Mouse (Mus musculus) lung, postnatal 14 days (tissue): ENCODE measurements around the gene Btg3.

ENCODE experiments used
- DNase-seq: peaks from one replicate; pipeline ENCODE4 v3.0.0; 2021

Gene Btg3

GRCm38 (mm10) chr16:78301183-78301830, 75.7 kb downstream of the Btg3 start, which contains the start of gene Cxadr:
TSS of gene Cxadr (plus strand) at chr16:78301489.
- DNase-seq = peak; percentile 74

DNA sequence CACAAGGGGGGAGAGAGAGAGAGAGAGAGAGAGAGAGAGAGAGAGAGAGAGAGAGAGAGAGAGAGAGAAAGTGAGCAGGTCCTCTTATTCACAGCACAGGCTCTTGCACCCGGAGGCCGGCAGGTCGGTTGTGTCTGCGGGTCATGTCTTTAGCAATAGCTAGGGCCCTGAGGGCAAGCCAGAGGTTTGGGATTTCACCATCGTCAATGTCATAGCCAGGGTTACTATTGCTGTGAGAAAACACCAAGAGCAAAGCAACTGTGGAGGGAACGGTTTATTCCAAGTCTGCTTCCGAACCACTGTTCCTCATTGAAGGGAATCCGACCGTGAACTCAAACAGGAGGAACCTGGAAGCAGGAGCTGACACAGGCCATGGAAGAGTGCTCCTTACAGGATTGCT, 80.9 kb downstream of the Btg3 start:
- DNase-seq = no peak

DNA sequence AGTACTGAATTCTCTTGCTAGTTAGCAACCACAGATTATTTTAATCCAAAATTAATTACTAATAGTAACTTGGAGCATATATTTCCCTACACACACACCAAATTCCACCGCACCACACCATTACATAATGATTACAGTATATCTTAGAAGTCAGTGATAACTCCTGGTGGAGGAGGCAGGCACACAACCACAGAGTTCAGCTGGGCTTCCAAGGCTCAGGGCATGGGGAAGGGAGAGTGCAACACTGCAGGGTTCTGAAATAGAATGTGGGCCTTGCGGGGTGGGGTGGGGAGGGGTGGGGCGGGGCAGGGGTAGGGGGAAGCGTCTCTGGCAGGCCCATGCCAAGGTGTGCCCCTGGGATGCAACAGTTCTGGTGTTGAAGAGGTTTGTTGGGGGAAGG, 81.4 kb downstream of the Btg3 start:
- DNase-seq = no peak

DNA sequence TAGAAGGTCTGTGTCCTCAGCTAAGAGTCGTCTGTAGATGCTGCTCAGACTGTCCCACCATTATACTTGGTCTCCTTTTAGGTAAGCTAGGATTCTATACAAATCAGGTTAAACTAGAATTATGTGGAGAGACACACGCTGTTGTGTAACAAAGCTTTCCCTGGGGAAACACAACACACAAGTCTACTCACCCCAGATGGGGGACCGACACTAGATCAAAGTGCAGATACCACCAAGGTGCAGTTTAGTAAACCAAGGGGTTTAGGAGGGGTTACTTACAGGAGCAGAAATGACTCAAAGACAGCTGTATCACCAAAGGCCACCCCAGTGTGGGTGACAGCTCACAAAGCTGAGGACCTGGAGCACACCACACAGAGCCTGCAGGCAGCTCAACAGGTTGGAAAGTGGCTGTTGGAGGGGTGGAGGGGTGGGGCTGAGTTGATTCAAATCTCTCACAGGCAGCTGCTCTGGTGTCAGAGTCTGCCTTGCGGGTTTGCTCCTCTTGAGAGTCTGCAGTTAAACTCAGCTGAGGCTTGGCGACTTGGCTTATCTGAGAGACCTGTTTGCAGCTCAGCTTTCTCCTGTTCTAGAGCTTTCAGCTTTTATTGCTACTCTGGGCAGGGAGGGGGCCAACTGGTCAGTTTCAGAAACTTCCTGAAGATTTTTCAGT, 82.3 kb downstream of the Btg3 start:
- DNase-seq = no peak

DNA sequence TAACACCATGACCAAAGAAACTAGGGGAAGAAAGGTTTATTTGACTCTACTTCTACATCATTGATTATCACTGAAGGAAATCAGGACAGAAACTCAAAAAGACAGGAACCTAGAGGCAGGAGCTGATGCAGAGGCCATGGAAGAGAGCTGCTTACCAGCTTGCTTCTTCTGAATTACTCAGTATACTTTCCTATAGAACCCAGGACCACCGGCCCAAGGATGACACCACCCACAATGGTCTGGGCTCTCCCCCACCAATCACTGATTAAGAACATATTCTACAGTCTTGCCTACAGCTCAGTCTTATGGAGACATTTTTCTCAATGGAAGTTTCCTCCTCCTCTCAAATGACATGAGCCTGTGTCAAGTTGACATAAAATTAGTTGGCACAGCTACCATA, 82.9 kb downstream of the Btg3 start:
- DNase-seq = no peak

- DNase-seq = no peak
Observed at GRCm38 (mm10) chr16:78283231-78283630, 93.8 kb downstream of the Btg3 start.
